Mouse (Mus musculus) central nervous system, embryonic 14 days (tissue): Measurements from ENCODE around the gene Sh3bgrl2. TPM values are rescaled to one million over a fixed set of nuclear protein-coding genes. Genes with fewer than 3 reads are reported as not detected.

Source experiments
- polyA plus RNA-seq: library from polyadenylated mRNA; depleted of rRNA; stranded (reverse); fragments of >200 nt; gene quantifications from 2 replicates; pipeline ENCODE4 v1.2.3, GENCODE M21; 2012; rRNA removed

Gene Sh3bgrl2
- 7.3 and 9.8 TPM in 2 replicates for polyA plus RNA-seq

DNA sequence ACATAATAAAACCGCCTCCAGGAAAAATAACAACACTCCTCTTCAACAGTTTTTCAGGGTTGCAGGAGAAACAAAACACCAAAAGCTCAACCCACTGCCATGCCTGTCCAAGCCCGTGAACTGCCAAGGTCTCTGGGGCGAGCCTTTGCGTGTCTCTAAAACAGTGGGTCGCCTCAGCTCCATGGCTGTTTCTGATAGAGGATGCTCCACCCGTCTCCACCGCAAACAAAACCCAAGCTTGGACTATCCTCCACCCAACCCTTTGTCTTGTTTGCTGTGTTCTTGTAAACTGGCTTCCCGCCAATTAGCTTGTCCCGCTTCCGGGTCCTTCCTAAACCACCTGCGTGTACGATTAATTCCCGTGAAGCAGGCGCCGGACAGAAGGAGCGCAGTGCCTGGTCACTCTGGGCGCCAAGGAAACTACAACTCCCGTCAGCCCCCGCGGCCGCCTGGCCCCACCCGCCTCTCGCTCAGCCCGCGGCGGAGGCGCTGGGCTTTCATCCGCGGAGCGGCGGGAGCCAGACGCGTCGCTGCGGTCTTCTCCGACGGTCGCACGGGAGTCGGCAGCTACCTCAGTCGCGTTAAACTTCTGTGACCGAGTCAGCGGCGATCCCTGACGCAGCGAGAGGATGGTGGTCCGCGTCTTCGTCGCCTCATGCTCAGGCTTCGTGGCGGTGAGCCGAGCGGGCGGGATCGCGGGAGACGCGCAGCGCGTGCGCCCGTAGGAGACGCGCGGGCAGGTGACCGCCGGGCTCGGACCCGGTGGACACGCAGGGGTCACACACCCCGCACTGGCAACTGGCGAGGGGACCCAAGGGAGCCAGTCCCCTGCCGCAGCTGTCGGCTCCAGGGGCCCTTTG, at the start of gene Sh3bgrl2:
Sh3bgrl2 (plus strand) TSS at position 498 of the 860 bp plus-strand sequence.

Other genes starting within 250 kb of the Sh3bgrl2 start
- gene Lca5, start 107.2 kb upstream of the Sh3bgrl2 start, polyA plus RNA-seq, result 21.3 and 23.5 TPM in 2 replicates